Mouse (Mus musculus) liver, adult (tissue): ENCODE measurements around the gene Scd3.

Experiments used
- GATA4 ChIP-seq: IDR thresholded peaks from 2 replicates; pipeline ENCODE4 v1.6.1; 2014; ENCODE audit warnings: mild to moderate bottlenecking, low read length; ENCODE audit not compliant: insufficient replicate concordance

The Scd3 gene

DNA sequence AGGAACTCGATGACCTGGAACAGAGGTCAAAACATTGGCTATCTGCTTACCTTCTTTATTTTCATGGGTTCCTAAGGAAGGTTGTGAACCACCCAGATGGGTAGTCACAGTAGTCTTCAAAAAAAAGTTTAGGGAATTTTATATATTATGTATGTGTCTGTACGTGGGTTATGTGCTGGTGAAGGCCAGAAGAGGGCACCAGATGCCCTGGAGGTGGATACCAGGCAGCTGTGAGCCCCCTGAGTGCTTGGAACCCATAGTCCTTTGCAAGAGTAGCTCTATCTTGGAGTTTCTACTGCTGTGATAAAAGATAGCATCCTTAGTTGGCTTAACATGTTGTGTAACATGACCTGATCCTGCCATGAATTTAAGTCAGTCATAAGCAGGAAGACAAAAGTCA lies 4.0 kb downstream of the Scd3 start:
- no peak for TF ChIP-seq GATA4

DNA sequence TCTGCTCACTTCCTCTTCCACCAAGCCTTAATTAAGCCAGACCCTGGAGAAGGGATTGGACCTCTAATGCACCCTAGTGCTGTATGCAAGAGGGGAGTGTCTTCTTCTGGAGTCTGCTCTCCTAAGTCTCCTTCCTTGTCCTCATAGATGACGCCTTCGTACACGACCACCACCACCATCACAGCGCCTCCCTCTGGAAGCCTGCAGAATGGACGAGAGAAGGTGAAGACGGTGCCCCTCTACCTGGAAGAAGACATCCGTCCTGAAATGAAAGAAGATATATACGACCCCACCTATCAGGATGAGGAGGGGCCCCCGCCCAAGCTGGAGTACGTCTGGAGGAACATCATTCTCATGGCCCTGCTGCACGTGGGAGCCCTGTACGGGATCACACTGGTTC lies 12.2 kb downstream of the Scd3 start:
- TF ChIP-seq GATA4: no peak

DNA sequence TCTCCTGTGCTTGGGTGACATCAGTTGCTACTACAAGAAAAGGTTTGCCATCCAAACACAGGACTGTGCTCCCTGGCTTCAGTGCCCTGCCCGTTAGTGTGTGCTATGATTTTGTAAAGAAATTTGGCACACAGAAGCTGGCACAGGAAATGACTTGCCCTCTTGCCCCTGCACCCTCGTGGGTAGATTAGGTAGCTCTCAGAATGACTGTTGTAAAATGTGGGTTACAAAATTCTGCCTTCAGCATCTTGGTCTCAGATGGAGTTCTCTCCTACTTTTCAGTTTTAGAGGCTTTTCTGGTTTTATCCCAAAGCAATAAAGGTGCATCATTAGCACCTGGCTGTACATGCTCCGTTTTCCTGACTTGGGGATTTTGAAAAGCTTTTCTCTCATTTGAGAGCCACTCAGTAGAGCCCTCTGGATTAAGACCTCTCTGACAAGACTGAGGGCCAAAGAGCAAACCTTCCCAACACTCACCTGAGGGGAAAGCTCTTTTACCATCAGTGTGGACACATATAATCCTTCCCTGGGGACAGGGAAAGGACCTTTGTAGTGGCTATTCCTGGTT lies 15.0 kb downstream of the Scd3 start:
- no peak for TF ChIP-seq GATA4

DNA sequence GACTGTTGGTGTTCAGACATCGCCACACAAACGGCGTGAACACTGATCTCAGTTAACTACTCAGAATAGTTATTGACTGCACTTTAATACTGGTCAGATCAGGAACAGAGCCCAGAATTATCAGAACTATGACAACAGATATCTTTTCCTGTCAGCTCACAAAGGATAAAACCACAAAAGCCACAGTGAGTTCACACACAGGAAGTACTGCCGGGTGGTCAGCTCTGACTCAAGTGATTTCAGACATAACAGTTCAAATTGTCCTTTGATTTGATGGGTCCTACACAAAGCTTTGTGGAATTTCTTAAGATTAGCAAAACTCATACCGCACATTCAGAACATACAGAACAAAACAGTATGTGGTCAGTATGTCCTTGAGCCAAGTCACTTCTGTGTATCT lies 22.7 kb downstream of the Scd3 start:
- 0 out of 2 replicates have a peak, but pooled peaks have one; percentile 14 for TF ChIP-seq GATA4

DNA sequence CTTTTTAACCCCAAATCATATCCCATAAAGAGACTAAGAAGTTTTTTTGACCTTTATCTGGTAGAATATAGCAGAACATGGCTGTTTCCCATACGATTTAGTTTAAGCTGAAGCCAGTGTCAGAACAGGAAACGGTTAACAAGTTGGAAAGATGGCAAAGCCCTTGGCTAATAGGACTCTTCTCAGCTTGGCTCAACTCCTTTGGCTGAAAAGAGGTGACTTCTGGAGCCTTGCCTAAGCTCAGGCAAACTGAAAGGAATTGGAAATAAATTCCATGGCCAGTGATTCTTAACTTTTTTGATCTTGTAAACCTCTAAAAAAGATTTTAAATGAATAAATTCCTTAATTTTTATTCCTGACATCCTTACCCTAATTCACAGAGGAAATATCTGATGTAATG lies 26.7 kb downstream of the Scd3 start:
- no peak for TF ChIP-seq GATA4

DNA sequence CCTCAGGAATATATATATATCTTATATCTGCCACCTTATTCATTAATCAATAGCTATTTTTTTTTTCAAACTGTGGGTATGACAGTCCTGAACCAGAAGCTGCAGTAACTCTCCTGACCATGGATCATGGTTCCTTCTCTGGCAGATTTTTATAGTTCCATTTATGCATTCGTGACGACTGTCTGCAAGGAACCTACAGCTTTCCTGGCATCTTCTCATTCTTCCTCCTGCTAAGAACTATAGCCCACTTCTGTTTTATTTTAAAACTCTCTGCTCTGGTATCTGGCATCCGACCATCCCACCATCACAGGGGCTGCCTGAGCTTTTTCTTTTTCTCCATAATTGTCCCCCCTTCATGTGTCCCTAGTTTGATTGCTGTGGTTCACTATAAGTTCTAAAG lies 27.1 kb downstream of the Scd3 start:
- no peak for TF ChIP-seq GATA4

DNA sequence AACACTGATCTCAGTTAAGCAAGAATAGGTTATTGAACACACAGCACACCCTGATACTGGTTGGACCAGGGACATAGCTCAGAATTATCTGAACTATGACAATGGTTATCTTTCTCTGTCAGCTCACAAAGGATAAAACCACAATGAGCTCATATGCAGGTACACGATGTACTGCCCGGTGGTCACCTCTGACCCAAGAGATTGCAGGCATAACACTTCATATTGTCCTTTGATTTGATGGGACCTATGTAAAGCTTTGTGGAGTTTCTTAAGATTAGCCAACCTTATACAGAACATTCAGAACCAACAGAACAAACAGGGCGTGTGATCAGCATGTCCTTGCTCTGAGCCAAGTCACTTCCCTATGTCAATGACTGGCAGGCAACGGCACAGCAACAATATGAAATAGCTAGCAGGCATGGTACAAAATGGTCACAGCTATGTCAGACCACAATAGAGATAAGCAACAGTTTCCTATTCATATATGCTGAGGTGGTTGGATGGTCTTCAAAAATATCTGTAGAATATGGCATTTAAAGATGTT lies 28.6 kb downstream of the Scd3 start:
- TF ChIP-seq GATA4: no peak

DNA sequence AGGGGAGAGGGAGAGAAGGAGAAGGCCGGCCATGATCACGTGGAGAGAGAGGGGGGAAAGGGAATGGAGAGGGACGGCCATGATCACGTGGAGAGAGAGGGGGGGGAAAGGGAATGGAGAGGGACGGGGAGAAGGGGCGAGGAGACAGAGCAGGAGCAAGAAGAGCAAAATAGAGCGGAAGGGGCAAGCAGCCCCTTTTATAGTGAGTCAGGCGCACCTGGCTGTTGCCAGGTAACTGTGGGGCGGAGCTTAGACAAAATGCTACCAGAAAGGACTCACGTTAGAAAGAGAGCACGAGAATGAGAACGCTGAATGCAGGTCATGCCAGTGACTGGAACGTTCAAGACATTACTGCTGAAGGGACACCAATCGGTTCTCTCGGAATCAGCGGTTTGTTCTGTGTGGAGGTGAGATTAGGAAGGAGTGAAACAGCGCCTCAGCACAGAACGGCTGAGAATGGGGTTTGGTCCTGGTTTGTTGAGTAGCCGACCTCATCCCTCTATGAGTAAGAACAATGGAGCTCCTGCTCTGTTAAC lies 34.5 kb downstream of the Scd3 start:
- no peak for TF ChIP-seq GATA4

DNA sequence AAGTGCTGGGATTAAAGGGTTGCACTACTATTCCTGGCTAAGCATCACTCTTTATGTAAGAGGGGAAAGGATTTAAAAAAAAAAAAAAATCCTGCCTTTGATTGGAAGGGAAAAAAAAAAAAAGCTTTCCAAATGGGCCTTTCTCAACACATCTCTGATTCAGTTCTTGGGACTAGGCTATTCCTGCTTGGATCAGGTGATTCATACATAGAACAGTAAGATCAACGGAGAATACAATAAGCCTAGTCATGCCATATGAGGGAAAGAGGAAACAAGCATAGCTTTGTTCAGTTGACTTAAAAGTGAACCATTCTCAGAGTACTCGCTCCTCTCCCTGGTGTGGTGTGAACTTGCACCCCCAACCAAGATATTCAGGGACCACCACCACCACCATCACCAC lies 35.8 kb downstream of the Scd3 start:
- TF ChIP-seq GATA4: no peak

DNA sequence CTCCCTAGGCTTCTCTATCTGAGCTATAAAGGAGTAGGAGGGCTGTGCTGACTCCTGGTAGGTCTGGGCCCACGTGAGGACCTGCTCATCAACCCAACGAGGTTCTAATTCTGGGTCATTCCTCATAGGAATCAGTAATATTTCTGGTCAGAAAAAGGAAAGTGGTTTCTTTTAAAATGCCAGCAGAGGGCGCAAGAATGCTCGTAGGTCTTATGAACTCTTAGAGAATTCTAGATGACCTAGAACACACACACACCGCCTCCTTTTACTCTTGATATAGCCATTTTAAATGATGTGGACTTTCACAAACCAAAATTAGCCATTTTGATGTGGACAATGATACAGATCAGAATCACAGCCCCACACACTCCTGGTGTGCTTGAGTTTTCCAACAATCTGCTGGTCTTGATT lies 42.7 kb downstream of the Scd3 start:
- TF ChIP-seq GATA4: no peak

DNA sequence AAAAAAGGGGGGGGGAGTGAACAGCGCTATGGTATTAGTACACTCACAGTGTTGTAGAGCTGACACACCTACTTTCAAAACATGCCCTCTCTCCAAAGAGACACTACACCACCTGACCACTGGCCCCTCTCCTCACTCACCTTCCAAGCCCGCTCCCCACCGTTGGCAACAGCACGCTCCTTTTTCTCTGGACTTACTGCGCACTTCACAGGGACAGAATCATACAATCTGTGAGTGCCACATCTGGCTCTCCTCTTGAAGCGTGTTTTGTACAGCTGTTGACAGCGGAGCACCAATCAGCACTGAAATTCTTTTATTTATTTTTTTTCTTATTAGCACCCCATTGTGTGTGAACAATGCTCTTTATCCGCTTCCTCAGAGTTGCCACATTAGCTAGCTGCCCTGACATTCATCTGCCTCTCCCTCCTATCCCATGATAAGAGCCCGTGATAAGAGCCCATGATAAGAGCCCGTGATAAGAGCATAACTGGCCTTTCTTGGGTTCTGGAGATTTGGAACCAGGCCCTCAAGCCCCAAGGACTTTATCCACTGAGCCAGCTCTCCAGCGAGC lies 43.4 kb downstream of the Scd3 start:
- no peak for TF ChIP-seq GATA4

DNA sequence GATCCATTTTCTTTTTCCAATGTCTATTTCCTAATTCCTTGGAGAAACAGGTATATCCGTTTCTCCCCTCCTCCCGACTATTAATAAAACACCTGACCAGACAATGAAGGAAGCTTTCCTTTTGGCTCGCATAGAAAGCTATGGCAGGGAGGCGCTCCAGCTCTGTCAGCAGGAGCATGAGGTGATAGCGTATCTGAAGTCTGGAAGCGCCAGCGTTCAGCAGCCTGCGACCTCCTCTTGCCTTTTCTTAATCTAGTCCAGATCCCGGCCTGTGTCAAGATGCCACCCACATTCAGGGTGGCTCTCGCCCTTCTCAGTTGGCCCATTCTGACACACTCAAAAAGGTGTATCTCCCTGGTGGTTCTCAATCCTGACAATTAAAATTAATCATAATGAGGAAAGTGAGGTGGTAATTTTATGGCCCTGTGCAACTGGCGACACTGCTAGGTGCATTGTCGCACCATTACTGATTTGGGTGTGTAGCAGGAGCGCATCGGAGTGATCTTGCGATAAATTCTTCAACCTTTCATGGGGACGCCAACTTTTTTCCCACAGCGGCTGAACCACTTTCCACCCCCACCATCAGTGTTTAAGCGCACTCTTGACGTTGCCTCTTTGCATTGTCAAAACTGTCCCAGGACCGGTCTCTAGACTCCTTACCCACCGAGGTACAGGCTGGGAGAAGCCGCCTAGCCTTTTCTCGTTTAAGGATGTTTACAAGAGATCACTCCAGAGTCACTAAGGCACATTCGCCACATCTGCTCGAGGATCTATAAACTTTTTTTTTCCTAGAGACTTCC lies 44.4 kb downstream of the Scd3 start:
- TF ChIP-seq GATA4: no peak

DNA sequence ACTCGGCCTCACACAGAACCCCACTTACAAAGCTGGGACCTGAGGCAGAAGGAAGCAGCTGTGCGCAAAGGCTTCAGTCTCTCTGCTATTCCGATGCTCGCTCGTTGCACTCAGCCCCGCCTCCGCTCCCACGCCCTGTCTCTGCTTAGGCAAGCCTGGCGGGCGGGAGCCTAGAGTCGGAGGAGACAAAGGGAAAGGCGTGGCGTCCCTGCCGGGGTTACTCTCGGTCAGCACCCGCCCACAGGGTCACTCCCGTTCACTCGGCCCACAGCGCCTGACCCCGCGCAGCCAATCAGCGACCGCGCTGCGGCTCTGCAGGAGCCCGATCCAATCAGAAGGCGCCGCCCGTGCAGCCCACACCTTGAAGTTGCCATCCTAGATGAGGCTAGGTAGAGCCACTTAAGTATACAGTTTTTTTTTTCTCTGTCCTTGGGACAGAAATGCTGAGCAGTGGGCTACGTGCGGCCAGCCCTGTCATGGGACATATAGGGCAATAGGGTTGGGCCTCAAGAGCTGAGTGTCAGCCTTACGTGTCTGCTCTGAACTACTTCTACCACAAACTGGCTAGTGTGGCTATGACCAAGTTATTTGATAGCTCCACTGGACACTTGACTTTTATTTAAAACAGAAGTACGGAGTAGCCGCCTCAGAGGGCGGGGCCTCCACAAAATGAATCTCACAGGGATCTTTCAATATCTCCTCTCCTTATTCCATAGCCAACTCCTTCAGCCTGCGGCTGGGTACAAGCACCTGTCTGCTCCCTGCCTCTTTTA lies 45.2 kb downstream of the Scd3 start:
- TF ChIP-seq GATA4: peak; percentile 24; the same call in 1 of the 2 replicates

DNA sequence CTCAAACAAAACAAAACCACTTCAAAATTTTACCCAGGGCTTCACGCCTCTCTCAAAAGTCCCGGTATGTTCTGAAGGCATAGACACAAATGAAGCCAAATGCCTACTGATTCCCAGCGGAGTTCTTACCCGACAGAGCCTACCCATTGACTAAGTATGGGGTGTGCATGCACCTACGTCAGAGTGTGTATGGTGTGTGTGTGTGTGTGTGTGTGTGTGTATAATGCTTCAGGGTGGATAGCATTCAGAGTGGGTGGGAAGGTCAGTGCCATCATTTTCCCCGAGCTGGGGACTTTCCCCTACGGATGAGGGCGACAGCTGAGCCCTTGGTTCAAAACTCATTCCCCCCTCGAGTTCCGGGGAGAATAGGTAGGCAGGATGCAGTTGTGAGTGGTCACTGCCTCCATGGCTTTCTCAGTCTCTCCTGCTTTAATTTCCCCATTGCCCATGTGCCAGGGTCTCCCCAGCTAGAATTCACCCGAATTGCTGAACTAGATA lies 45.8 kb downstream of the Scd3 start:
- no peak for TF ChIP-seq GATA4
